Mouse (Mus musculus): ENCODE data around the gene Ndc1. TPM values are rescaled to one million over a fixed set of nuclear protein-coding genes. Genes with fewer than 3 reads are reported as not detected.

Gene Ndc1
- polyA plus RNA-seq, 1 experiment from 2014 or later, result 20.9 TPM

GRCm38 (mm10) chr4:107449519-107449918 lies 81.9 kb downstream of the Ndc1 start:
- no peaks in the 10 kb centered on the region for H3K36me3 ChIP-seq
- no peaks in the 10 kb centered on the region for H3K4me1 ChIP-seq (replicated peaks)
- no peak overlapping the region for H3K27ac ChIP-seq
- H3K9ac ChIP-seq (replicated peaks), result no peak overlapping the region
- peaks cover 8% of the 10 kb centered on the region for H3K27me3 ChIP-seq
- H3K4me3 ChIP-seq (replicated peaks), result no peak overlapping the region
- WGBS, result 89% methylated on average over 13 of the region's 13 CpGs
- H3K9me3 ChIP-seq, result no peaks in the 10 kb centered on the region
- ATAC-seq, result no peak
- no peak overlapping the region for H3K4me2 ChIP-seq (replicated peaks)

- Histone ChIP-seq H3K4me3 (replicated peaks) (no peak overlapping the region), H3K27me3 (no peaks in the 10 kb centered on the region), H3K9me3 (no peaks in the 10 kb centered on the region), H3K27ac (no peak overlapping the region), H3K36me3 (no peaks in the 10 kb centered on the region), H3K4me1 (replicated peaks) (no peaks in the 10 kb centered on the region), H3K4me2 (replicated peaks) (no peak overlapping the region), H3K9ac (replicated peaks) (no peak overlapping the region)
- ATAC-seq, result no peak
- 53% methylated on average over 18 of the region's 18 CpGs for WGBS
Measured at GRCm38 (mm10) chr4:107452266-107453015, 84.9 kb downstream of the Ndc1 start.

- H3K4me3 ChIP-seq (replicated peaks), result no peak overlapping the region
- H3K27me3 ChIP-seq, result no peaks in the 10 kb centered on the region
- no peak overlapping the region; the same call in 1 of the 2 replicates for H3K27ac ChIP-seq
- H3K4me1 ChIP-seq (replicated peaks), result no peaks in the 10 kb centered on the region
- H3K9ac ChIP-seq (replicated peaks), result no peak overlapping the region
- ATAC-seq, result peak; percentile 87
- no peak overlapping the region for H3K4me2 ChIP-seq (replicated peaks)
- H3K36me3 ChIP-seq, result no peaks in the 10 kb centered on the region
- H3K9me3 ChIP-seq, result no peaks in the 10 kb centered on the region
- WGBS, result 59% methylated on average over 16 of the region's 16 CpGs
Measured at GRCm38 (mm10) chr4:107453141-107453984, 85.8 kb downstream of the Ndc1 start.

DNA sequence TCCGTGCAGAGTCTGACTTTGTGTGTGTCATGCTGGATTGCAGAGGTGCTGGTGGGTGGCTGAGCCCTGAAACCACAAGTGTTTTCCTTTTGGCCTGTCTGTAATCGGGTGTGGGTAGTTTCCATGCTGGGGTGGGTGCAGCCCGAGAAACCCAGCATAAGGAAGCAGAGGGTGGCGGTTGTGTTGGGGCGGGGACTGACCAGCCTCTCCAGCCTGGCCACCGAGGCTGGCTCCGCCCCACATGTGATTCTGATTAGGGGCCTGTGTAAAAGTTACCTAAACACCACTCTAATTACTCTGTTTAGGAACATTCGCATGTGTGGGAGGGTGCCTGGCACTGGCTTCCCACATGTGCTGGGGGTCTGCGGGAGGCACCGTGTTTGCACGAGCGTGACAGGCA lies 90.0 kb downstream of the Ndc1 start:
- no peaks in the 10 kb centered on the region for H3K4me1 ChIP-seq (replicated peaks)
- no peaks in the 10 kb centered on the region for H3K36me3 ChIP-seq
- no peaks in the 10 kb centered on the region for H3K9me3 ChIP-seq
- 69% methylated on average over 12 of the region's 12 CpGs for WGBS
- no peak overlapping the region for H3K4me2 ChIP-seq (replicated peaks)
- no peaks in the 10 kb centered on the region for H3K27me3 ChIP-seq
- H3K27ac ChIP-seq, result no peak overlapping the region
- no peak for ATAC-seq
- no peak overlapping the region for H3K9ac ChIP-seq (replicated peaks)
- H3K4me3 ChIP-seq (replicated peaks), result no peak overlapping the region

- Histone ChIP-seq H3K27ac (no peak overlapping the region), H3K9ac (replicated peaks) (no peak overlapping the region), H3K4me2 (replicated peaks) (no peak overlapping the region), H3K36me3 (no peaks in the 10 kb centered on the region), H3K4me3 (replicated peaks) (no peak overlapping the region), H3K27me3 (no peaks in the 10 kb centered on the region), H3K4me1 (replicated peaks) (no peaks in the 10 kb centered on the region), H3K9me3 (no peaks in the 10 kb centered on the region)
- no peak for ATAC-seq
- WGBS, result 92% methylated on average over 17 of the region's 17 CpGs
Measured at GRCm38 (mm10) chr4:107458907-107459306, 91.3 kb downstream of the Ndc1 start.

DNA sequence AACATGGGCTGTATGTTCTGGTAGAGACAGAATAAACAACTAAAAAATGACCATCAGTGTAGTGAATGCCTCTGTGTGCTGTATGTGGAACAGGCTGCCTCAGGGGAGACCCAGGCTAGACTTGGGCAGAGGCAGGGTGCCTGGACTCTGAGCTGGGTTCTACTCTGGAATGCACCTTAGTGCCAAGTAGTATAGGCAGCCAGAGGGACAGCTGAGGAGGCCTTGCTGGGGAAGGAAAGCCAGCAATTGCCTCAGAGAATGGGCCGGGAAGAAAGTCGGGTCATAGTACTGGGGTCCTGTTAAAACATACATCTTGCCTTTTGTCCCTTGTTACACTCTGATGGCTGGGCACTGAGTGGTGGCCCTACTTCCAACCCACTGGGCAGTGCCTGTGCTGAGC lies 91.9 kb downstream of the Ndc1 start:
- Histone ChIP-seq H3K4me1 (replicated peaks) (no peaks in the 10 kb centered on the region), H3K27me3 (no peaks in the 10 kb centered on the region), H3K9ac (replicated peaks) (no peak overlapping the region), H3K27ac (no peak overlapping the region), H3K4me2 (replicated peaks) (no peak overlapping the region), H3K9me3 (no peaks in the 10 kb centered on the region), H3K4me3 (replicated peaks) (no peak overlapping the region), H3K36me3 (no peaks in the 10 kb centered on the region)
- 85% methylated on average over 2 of the region's 2 CpGs for WGBS
- no peak for ATAC-seq

GRCm38 (mm10) chr4:107460468-107460867 lies 92.9 kb downstream of the Ndc1 start:
- Histone ChIP-seq H3K4me3 (replicated peaks) (no peak overlapping the region), H3K9ac (replicated peaks) (no peak overlapping the region), H3K4me1 (replicated peaks) (no peaks in the 10 kb centered on the region), H3K27ac (no peak overlapping the region), H3K36me3 (no peaks in the 10 kb centered on the region), H3K27me3 (no peaks in the 10 kb centered on the region), H3K4me2 (replicated peaks) (no peak overlapping the region), H3K9me3 (no peaks in the 10 kb centered on the region)
- 84% methylated on average over 11 of the region's 11 CpGs for WGBS
- ATAC-seq, result no peak

Small RNA genes lying within 50 kb of the gene (microRNA-seq; reads per million reads assigned to microRNA genes)
- gene Gm24804, result not detected

Other genes with a start within 250 kb of the Ndc1 start
- gene Tmem59, start 189.4 kb upstream of the Ndc1 start, polyA plus RNA-seq (2015; fragmentation: Nextera tagmentation; extraction: Ambion mirVana), result 377 and 395 TPM in 2 replicates
- 28.4 and 45.1 TPM in 2 replicates for gene Tceanc2, start 188.7 kb upstream of the Ndc1 start, polyA plus RNA-seq (2015; fragmentation: Nextera tagmentation; extraction: Ambion mirVana)
- not detected in 2 replicates for gene Ldlrad1, start 158.6 kb upstream of the Ndc1 start, polyA plus RNA-seq (2015; fragmentation: Nextera tagmentation; extraction: Ambion mirVana)
- 54.9 and 56.5 TPM in 2 replicates for gene Lrrc42, start 114.3 kb upstream of the Ndc1 start, polyA plus RNA-seq (2015; fragmentation: Nextera tagmentation; extraction: Ambion mirVana)
- 34.9 and 39.6 TPM in 2 replicates for gene Hspb11, start 114.2 kb upstream of the Ndc1 start, polyA plus RNA-seq (2015; fragmentation: Nextera tagmentation; extraction: Ambion mirVana)
- gene Dio1, start 60.6 kb upstream of the Ndc1 start, polyA plus RNA-seq (2015; fragmentation: Nextera tagmentation; extraction: Ambion mirVana), result 0.13 TPM in 1 of 2 replicates, not detected in the other
- 52.8 and 53.9 TPM in 2 replicates for gene Yipf1, start 53.4 kb upstream of the Ndc1 start, polyA plus RNA-seq (2015; fragmentation: Nextera tagmentation; extraction: Ambion mirVana)
- gene Glis1, start 66.8 kb downstream of the Ndc1 start, polyA plus RNA-seq (2015; fragmentation: Nextera tagmentation; extraction: Ambion mirVana), result 1.0 and 1.5 TPM in 2 replicates